Mouse (Mus musculus): Measurements from ENCODE around the gene Inpp4a.

DNA sequence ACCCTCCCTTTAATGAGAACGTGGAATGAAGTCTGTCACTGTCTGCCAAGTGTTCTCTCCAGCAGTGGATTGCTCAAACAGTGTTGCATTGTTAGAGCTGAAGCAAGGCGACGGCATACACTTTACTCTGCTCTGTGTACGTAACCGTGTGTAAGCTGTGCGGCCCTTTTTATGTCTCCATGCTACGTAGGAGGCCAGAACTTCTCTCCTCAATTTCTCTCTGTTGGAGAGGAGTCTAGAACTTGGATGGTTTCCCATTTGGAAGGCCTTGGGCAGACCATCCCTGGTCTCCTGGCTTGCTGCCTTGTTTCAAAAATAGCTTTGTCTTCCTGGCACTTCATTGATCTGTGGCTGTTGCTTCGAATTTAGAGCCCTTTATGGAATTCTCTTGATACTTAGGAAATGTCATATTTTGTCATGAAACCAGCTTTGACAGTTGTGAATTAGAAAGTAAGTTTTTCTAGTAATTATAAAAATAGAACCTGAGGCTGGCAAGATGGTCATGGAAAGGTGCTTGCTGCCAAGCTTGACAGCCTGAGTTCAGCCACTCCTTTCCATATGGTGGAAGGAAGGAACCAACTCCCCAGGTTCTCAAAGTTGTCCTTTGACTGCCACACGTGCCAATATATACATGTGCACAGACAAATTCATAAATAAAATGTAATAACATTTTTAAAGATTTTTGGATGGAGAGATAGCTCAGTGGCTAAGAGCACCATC is 47.9 kb downstream of the Inpp4a start:
- TF ChIP-seq CTCF (IDR thresholded peaks at IDR 0.05; ENCODE audit: control insufficient read depth, insufficient read depth, insufficient replicate concordance, low read depth, low read length) (no peak), POLR2A (IDR thresholded peaks at IDR 0.05; ENCODE audit: control insufficient read depth, low read depth, low read length) (no peak)
